Mouse (Mus musculus) limb, embryonic 15.5 days (tissue): ENCODE results near the gene Palmd. TPM values are rescaled to one million over a fixed set of nuclear protein-coding genes. Genes with fewer than 3 reads are reported as not detected.

Experiments used
- ATAC-seq: fragments of 200-750 bp; cut with Nextera tagmentation; 2 replicates; pipeline ENCODE4 v1.8.0; 2017; ENCODE audit warnings: low read depth, moderate TSS enrichment; ENCODE audit not compliant: insufficient number of reproducible peaks, low FRiP score, low TSS enrichment
- H3K27ac ChIP-seq: fragments of 300-500 bp; sonication (generic); 2 replicates; pipeline ENCODE4 v1.5.1; 2015; ENCODE audit warnings: moderate library complexity, mild to moderate bottlenecking, inconsistent platforms
- H3K27me3 ChIP-seq: fragments of 300-500 bp; sonication (generic); 2 replicates; pipeline ENCODE4 v1.6.1; 2015; ENCODE audit warnings: inconsistent platforms
- H3K36me3 ChIP-seq: fragments of 300-500 bp; sonication (generic); 2 replicates; pipeline ENCODE4 v1.6.1; 2015; ENCODE audit warnings: inconsistent platforms
- H3K4me1 ChIP-seq: fragments of 300-500 bp; sonication (generic); 2 replicates; pipeline ENCODE4 v1.6.1; 2015; ENCODE audit warnings: inconsistent platforms
- H3K4me2 ChIP-seq: fragments of 300-500 bp; sonication (generic); 2 replicates; pipeline ENCODE4 v1.6.1; 2015; ENCODE audit warnings: mild to moderate bottlenecking, inconsistent platforms
- H3K4me3 ChIP-seq: fragments of 300-500 bp; sonication (generic); 2 replicates; pipeline ENCODE4 v1.5.1; 2015; ENCODE audit warnings: mild to moderate bottlenecking, inconsistent platforms
- H3K9ac ChIP-seq: fragments of 300-500 bp; sonication (generic); 2 replicates; pipeline ENCODE4 v1.6.1; 2015; ENCODE audit warnings: inconsistent platforms
- H3K9me3 ChIP-seq: fragments of 300-500 bp; sonication (generic); 2 replicates; pipeline ENCODE4 v1.6.1; 2016; ENCODE audit warnings: inconsistent platforms
- WGBS: fragments of 180-500 bp; shearing (Covaris S2); methylation state at CpG from one replicate; pipeline ENCODE4 v1.1.7; 2015; 5-methylcytosine and 5-hydroxymethylcytosine counted together
- polyA plus RNA-seq: library from polyadenylated mRNA; unstranded; fragments of >200 nt; fragmentation: Nextera tagmentation; extraction: Ambion mirVana; gene quantifications from 2 replicates; pipeline ENCODE4 v1.2.1, GENCODE M21; 2015

Palmd gene
- polyA plus RNA-seq, 1 experiment from 2014 or later = 15.8 TPM

GRCm38 (mm10) chr3:116923042-116923441 is 45.7 kb downstream of the Palmd start:
- no peak overlapping the region for H3K4me2 ChIP-seq
- no peak overlapping the region for H3K27ac ChIP-seq
- WGBS = 32% methylated on average over 12 of the region's 12 CpGs
- no peaks in the 10 kb centered on the region for H3K9me3 ChIP-seq
- no peak for ATAC-seq
- H3K9ac ChIP-seq = no peak overlapping the region
- no peaks in the 10 kb centered on the region for H3K27me3 ChIP-seq
- H3K4me3 ChIP-seq = no peak overlapping the region
- no peaks in the 10 kb centered on the region for H3K4me1 ChIP-seq
- H3K36me3 ChIP-seq = no peaks in the 10 kb centered on the region

DNA sequence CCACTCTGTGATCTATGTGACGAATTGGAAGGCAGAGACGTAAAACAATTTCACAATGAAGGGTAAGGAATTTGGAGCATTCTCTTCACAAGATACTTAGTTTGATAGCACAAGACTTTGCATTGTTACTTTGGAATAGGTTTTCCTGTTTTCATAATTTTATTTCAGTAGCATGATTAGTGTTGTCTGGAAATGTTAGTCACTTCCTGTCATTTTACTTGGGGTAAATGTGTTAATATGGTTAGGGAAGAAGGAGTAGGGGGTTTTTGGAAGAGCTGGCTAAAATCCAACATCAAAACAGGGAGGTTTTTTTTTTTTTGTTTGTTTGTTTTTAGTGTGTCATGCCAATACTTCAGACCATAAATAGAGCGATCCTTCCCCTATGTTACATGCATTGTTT is 47.3 kb downstream of the Palmd start:
- no peak overlapping the region for H3K4me2 ChIP-seq
- H3K27me3 ChIP-seq = no peaks in the 10 kb centered on the region
- no peaks in the 10 kb centered on the region for H3K36me3 ChIP-seq
- no peak overlapping the region for H3K27ac ChIP-seq
- no peak for ATAC-seq
- no peaks in the 10 kb centered on the region for H3K9me3 ChIP-seq
- H3K9ac ChIP-seq = no peak overlapping the region
- 87% methylated on average over 3 of the region's 3 CpGs for WGBS
- H3K4me1 ChIP-seq = no peaks in the 10 kb centered on the region
- no peak overlapping the region for H3K4me3 ChIP-seq

- Histone ChIP-seq H3K4me3 (no peak overlapping the region), H3K27me3 (no peaks in the 10 kb centered on the region), H3K36me3 (no peaks in the 10 kb centered on the region), H3K27ac (no peak overlapping the region), H3K4me2 (no peak overlapping the region), H3K9ac (no peak overlapping the region), H3K9me3 (no peaks in the 10 kb centered on the region), H3K4me1 (no peaks in the 10 kb centered on the region)
- ATAC-seq = no peak
- 89% methylated on average over 4 of the region's 4 CpGs for WGBS
Observed at GRCm38 (mm10) chr3:116917016-116917415, 51.8 kb downstream of the Palmd start.

- Histone ChIP-seq H3K9me3 (no peaks in the 10 kb centered on the region), H3K36me3 (no peaks in the 10 kb centered on the region), H3K4me2 (no peak overlapping the region), H3K4me1 (no peaks in the 10 kb centered on the region), H3K27me3 (no peaks in the 10 kb centered on the region), H3K9ac (no peak overlapping the region), H3K27ac (no peak overlapping the region), H3K4me3 (no peak overlapping the region)
- WGBS = 76% methylated on average over 3 of the region's 3 CpGs
- ATAC-seq = no peak
Observed at GRCm38 (mm10) chr3:116914931-116915330, 53.9 kb downstream of the Palmd start.

GRCm38 (mm10) chr3:116914374-116914773 is 54.4 kb downstream of the Palmd start:
- Histone ChIP-seq H3K27me3 (no peaks in the 10 kb centered on the region), H3K27ac (no peak overlapping the region), H3K36me3 (no peaks in the 10 kb centered on the region), H3K4me2 (no peak overlapping the region), H3K9ac (no peak overlapping the region), H3K9me3 (no peaks in the 10 kb centered on the region), H3K4me3 (no peak overlapping the region), H3K4me1 (no peaks in the 10 kb centered on the region)
- ATAC-seq = no peak
- WGBS = 87% methylated on average over 6 of the region's 6 CpGs

DNA sequence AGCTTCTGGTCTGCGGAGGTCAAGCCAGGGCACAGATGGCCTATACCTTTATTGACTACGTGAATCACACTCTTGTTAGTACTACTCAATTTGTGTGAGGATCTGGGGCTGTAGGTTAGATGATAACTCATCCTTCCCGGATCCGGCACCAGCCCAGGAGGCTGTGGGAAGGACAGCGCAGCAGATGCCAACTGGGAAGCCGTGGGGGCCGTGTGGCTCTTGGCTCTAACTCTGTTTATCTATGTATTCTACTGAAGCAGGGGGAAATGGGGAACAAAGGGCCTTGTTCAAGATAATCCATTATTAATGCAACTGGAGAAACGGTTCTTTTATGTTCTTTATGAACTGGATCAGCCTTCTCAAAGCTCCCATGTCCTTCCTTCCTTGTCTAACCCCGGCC is 62.2 kb downstream of the Palmd start:
- no peaks in the 10 kb centered on the region for H3K27me3 ChIP-seq
- ATAC-seq = no peak
- H3K9ac ChIP-seq = no peak overlapping the region
- no peak overlapping the region for H3K4me2 ChIP-seq
- WGBS = 78% methylated on average over 9 of the region's 9 CpGs
- 0 out of 2 replicates have a peak, but pooled peaks cover 2% of the 10 kb centered on the region for H3K4me1 ChIP-seq
- H3K9me3 ChIP-seq = no peaks in the 10 kb centered on the region
- H3K36me3 ChIP-seq = 0 out of 2 replicates have a peak, but pooled peaks cover 2% of the 10 kb centered on the region
- no peak overlapping the region for H3K27ac ChIP-seq
- no peak overlapping the region for H3K4me3 ChIP-seq

DNA sequence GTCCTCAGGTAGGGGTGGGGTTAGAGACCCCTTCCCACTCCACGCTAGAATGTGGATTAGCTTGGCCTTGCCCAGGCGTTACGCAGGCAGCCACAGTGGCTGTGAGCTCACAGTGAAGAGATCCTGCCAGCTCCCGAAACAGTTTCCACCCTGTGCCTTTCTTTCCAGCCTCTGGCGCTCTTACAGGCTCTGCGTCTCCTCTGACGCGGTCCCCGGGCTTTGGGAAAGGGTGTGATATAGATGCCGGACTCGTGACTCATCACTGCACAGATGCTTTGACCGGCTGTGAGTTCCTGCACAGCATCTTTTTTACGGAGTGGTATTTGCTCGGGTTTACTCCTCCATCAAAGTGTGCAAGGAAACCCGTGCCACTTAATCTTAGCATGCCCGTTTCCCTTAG is 62.9 kb downstream of the Palmd start:
- Histone ChIP-seq H3K9ac (no peak overlapping the region), H3K4me2 (0 out of 2 replicates have a peak overlapping the region, but pooled peaks have one; percentile 7), H3K4me3 (no peak overlapping the region), H3K27me3 (no peaks in the 10 kb centered on the region), H3K9me3 (no peaks in the 10 kb centered on the region), H3K4me1 (0 out of 2 replicates have a peak, but pooled peaks cover 2% of the 10 kb centered on the region), H3K36me3 (0 out of 2 replicates have a peak, but pooled peaks cover 2% of the 10 kb centered on the region), H3K27ac (peak overlapping the region; percentile 47)
- peak; percentile 61; the same call in 1 of the 2 replicates for ATAC-seq
- WGBS = 54% methylated on average over 16 of the region's 16 CpGs

DNA sequence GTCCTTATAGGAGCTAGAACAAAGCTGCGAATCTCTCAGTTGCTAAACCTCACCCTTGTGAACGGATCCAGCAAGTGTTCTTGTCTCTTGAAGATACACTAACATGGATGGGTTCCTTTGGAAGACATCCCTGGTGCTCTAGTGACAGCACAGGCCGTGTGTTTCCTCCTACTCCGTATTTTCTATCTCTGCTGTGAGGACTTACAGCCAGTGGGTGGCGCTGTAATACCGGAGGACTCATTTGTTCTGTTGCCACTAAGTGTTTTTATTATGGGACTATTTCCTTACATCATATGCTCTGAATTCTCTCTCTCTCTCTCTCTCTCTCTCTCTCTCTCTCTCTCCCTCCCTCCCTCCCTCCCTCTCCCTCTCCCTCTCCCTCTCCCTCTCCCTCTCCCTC is 64.6 kb downstream of the Palmd start:
- no peak overlapping the region for H3K27ac ChIP-seq
- H3K9me3 ChIP-seq = no peaks in the 10 kb centered on the region
- no peak overlapping the region for H3K4me2 ChIP-seq
- H3K36me3 ChIP-seq = 0 out of 2 replicates have a peak, but pooled peaks cover 2% of the 10 kb centered on the region
- H3K27me3 ChIP-seq = no peaks in the 10 kb centered on the region
- no peak overlapping the region for H3K4me3 ChIP-seq
- WGBS = 25% methylated on average over 6 of the region's 6 CpGs
- H3K9ac ChIP-seq = no peak overlapping the region
- no peak for ATAC-seq
- 0 out of 2 replicates have a peak, but pooled peaks cover 2% of the 10 kb centered on the region for H3K4me1 ChIP-seq

- no peak for ATAC-seq
- WGBS = 72% methylated on average over 9 of the region's 9 CpGs
- H3K36me3 ChIP-seq = no peaks in the 10 kb centered on the region
Observed at GRCm38 (mm10) chr3:116892872-116893271, 75.9 kb downstream of the Palmd start.

GRCm38 (mm10) chr3:116892206-116892563 is 76.6 kb downstream of the Palmd start:
- Histone ChIP-seq H3K27me3 (no peaks in the 10 kb centered on the region), H3K4me1 (no peaks in the 10 kb centered on the region), H3K9me3 (no peaks in the 10 kb centered on the region), H3K4me2 (no peak overlapping the region), H3K9ac (no peak overlapping the region), H3K4me3 (no peak overlapping the region), H3K36me3 (no peaks in the 10 kb centered on the region), H3K27ac (no peak overlapping the region)
- WGBS = 91% methylated on average over 6 of the region's 6 CpGs
- ATAC-seq = no peak

More at GRCm38 (mm10) chr3:116892872-116893271, 75.9 kb downstream of the Palmd start:
- no peak overlapping the region for H3K4me2 ChIP-seq
- no peaks in the 10 kb centered on the region for H3K4me1 ChIP-seq
- no peak overlapping the region for H3K27ac ChIP-seq
- H3K9ac ChIP-seq = no peak overlapping the region
- H3K27me3 ChIP-seq = no peaks in the 10 kb centered on the region
- H3K9me3 ChIP-seq = no peaks in the 10 kb centered on the region
- no peak overlapping the region for H3K4me3 ChIP-seq

DNA sequence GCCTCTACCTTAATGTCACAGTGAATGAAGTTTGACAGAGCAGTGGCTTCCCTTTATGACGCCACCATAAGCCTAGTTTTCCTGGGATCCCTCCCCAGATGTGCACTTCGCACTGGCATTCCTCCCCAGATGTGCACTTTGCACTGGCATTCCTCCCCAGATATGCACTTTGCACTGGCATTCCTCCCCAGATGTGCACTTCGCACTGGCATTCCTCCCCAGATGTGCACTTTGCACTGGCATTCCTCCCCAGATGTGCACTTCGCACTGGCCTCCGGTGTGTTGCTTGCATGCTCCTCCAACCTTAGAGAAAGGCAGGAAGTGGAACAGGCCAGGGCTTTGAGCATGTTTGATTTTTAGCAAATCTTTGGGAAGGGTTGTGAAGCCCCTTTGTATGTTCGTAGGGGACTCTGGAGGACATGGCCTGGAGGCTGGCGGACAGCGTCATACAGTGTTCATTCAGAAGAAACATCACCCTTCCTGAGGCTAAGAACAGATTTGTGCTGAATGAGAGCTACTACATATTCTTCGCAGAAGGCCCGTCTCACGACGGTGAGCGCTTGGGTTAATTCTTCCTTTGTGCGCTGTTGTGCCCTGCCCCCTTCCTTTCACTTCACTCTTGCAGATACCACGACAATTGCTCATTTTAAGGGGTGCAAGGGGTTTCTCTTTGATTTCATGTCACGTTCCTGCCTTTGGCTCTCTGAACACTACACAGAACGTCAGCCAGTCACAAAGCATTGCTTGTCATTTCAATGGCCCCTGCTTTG is 77.2 kb downstream of the Palmd start:
- H3K4me2 ChIP-seq = no peak overlapping the region
- H3K4me1 ChIP-seq = no peaks in the 10 kb centered on the region
- no peak overlapping the region for H3K9ac ChIP-seq
- H3K4me3 ChIP-seq = no peak overlapping the region
- H3K36me3 ChIP-seq = no peaks in the 10 kb centered on the region
- H3K9me3 ChIP-seq = no peaks in the 10 kb centered on the region
- no peak overlapping the region for H3K27ac ChIP-seq
- no peak for ATAC-seq
- no peaks in the 10 kb centered on the region for H3K27me3 ChIP-seq
- 83% methylated on average over 17 of the region's 17 CpGs for WGBS

DNA sequence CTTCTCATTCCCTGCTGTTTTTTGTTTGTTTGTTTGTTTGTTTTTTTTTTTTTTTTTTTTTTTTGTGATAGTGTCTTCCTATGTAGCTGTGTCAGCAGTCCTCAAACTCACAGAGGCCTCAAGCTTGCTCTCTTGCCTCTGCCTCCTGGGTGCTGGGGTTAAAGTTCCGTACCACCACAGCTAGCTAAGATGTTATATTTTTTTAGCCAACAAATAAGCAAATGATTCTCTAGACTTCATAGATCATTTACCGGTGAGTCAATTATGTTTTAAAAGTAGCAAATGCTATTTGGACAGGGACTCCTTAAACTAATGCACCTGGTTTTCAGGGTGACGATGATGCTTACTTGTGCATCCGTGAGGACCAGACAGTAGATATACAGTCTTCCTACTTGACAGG is 78.2 kb downstream of the Palmd start:
- ATAC-seq = no peak
- Histone ChIP-seq H3K36me3 (no peaks in the 10 kb centered on the region), H3K9me3 (no peaks in the 10 kb centered on the region), H3K4me2 (no peak overlapping the region), H3K9ac (no peak overlapping the region), H3K4me1 (no peaks in the 10 kb centered on the region), H3K4me3 (no peak overlapping the region), H3K27me3 (no peaks in the 10 kb centered on the region), H3K27ac (no peak overlapping the region)
- WGBS = 98% methylated on average over 4 of the region's 4 CpGs
